Mouse (Mus musculus) layer of hippocampus, postnatal 36 days (tissue): ENCODE measurements around the gene Rreb1. TPM values are rescaled to one million over a fixed set of nuclear protein-coding genes. Genes with fewer than 3 reads are reported as not detected.

Experiments
- DNase-seq, 2 experiments: peaks; one replicate each; pipeline ENCODE4 v3.0.0; 2022
- total RNA-seq, 2 experiments: library from RNA; stranded (reverse); gene quantifications; 2 replicates each; pipeline ENCODE4 v1.2.3; 2021

The Rreb1 gene
- 10 to 100 TPM; 63.5 to 79.8 TPM for total RNA-seq

DNA sequence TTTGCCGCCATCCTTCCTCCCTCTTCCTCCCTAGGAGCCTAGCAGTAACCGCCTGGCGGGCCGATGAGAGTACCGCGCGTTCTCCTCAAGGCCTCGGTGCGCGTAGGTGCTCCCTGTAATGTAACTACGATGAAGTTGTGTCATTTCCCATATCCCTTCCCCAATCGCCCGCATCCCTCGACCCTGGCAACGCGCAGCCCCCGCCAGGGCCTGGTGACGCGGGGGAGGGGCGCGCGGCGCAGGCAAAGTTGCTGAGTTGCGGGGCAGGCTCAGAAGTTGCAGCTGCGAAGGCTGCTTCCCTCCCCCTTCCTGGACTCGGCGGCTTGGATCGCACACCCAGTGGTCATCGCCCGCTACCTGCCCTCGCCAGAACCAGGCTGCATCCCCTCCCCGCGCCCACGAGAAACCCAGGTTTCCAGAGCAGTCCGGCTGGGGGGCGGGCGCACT, at the start of gene Rreb1:
Rreb1 (plus strand) TSS at position 254 of the 447 bp plus-strand sequence.
- DNase-seq = peak; percentile 27 to 54

DNA sequence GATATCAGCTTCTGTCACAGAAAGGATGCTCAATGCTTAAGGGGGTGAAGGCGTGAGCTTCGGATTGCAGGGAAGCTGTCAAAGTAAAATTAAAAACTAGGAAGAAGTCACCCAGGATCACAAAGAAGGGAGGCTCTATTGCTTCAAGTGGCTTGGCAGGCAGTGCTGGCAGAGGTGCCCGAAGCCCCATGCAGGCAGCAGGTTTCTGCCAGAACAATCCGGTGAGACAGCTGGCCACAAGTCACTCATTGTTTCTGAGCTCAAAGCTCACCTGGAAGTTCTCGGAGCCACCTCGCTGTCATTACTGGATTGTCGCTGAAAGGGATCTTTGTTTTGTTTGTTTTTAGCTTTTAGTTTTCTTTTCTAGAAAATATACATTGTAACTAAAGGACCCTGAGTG, 49.6 kb upstream of the Rreb1 start:
- DNase-seq = no peak

DNA sequence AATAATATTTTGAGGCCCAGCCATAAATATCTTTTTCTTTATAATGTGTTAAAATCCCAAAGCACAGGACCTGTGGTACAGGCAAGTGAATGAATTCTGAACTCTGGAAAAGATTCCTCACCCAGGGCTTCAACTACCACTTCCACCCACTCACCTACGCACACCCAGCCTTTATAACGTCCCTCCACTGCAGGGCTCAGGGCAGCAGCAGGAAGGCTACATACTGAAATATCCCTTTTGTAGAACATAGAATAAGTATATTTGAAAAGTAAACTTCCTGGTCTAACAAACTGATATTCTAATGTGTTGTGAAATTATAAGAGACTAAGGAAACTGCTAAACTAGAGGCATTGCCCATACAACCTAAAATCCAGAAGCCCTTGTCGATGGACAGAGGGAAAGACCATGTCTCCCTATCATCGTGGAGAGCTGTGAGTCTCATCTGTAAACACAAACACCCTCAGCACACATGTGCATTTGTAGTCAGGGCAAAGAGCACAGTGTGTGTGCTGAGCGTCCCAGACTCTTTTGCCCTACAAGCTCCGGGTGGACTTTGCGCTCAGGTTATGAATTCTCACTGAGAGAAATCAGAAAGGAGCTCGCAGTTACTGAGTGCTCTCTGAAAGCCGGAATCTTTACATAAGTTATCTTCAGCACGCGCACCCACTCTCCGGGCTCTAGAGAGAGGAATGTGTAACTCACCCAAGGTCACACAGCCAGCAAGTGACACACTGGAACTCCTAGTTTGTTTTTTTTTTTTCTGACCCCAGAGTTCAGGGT, 46.1 kb upstream of the Rreb1 start:
- no peak for DNase-seq

DNA sequence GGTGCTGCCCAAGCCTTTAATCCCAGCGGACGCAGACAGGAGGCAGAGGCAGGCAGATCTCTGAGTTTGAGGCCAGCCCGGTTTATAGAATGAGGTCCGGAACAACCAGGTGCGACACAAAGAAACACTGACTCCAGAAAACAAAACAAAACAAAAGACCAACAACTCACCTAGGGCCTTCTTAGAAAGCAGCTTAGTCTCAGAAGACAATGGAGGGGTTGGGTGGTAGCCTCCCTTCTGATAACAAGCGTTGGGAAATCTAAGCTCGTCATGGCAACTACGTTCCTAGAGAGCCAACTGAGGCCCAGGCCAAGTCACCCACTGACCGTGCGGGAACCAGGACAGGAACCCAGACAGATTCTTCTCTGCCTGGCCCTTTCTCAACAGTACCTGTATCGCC, 43.7 kb upstream of the Rreb1 start:
- no peak for DNase-seq

DNA sequence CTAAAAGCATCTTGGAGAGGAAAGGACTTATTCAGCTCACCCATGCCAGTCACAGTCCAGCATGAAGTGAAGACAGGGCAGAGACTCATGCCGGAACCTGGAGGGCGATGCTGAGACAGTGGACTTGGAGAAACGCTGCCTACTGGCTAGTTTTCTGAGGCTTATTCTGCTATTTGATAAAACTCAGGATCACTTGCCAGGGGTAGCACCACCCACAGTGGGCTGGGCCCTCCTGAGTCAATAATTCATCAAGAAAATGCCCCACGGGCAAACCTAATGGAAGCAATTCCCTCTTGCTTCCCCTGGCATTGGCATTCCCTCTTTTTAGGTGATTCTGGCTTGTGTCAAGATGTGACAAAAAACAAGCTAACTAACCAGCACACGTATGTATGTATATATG, 38.1 kb upstream of the Rreb1 start:
- no peak for DNase-seq

DNA sequence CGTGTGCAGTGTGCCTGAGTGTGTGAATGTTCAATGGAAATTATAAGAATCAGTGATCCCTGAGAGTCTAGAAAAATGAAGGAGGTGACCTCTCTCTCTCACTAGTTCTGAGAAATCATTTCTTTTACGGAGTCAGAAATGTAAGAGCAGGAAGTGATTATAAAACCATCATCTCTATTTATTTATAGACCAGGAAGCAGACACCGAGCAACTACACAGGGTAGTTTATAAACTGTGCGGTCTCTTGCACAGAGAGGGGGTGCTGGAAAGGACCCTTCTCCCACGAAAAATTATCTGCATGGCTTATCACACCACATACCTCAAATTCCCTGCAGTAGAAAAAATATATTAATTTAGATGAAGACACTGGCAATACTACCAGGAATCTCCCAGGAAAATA, 37.4 kb upstream of the Rreb1 start:
- DNase-seq = no peak

DNA sequence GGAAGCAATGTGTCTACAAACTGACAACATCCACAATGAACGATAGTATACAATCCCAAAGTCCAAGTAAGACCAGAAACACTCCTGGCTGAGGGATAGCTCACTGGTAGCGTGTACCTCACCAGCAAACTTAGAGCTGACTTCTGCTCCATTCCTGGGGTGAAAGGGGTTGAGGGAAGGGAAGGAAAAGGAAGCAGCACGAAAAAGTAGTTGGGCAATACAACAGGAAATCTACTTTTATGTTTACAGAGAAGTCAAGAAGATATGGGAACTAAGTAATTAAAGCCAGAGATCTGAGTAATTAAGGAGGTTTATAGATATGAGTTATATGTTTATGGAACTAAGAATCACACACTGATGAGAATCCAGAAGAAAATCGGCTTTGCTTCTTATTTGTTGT, 36.0 kb upstream of the Rreb1 start:
- DNase-seq = no peak

DNA sequence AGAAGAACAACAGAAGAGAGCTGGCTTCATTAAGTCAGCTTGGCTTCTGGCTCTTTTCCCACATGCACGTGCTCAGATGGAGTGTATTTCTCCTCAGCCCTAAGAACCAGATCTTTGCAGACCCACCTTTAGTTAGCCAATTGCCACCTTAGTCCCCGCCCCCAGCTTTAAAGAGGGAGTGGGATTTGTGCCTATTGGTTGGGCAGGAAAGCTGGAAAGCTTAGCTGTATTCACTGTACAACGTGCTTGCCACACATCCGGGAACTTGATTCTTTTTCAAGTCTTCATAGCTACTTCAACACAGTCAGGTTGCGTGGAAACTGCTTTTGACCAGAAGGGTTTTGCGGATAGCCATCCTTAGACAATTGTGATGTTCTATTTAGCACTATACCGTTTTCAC, 30.7 kb upstream of the Rreb1 start:
- DNase-seq = no peak

DNA sequence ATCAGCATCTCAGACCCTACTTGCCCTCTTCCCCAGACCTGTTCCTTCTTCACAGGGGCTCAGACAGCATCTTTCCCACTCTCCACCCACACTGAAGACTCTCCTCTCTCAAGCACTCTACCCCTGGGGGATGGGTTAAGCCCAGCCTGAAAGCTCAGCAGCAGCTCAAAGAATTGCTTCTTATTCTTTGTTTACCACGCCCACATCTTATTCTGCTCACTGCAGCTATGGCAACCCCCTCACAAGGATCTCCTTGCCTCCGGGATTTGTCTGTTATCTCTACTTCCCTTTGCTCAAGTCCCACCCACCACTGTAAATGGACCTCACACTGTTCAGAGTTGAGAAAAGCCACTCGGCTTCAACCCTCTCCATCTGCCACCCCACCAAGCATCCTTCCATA, 28.7 kb upstream of the Rreb1 start:
- no peak for DNase-seq

DNA sequence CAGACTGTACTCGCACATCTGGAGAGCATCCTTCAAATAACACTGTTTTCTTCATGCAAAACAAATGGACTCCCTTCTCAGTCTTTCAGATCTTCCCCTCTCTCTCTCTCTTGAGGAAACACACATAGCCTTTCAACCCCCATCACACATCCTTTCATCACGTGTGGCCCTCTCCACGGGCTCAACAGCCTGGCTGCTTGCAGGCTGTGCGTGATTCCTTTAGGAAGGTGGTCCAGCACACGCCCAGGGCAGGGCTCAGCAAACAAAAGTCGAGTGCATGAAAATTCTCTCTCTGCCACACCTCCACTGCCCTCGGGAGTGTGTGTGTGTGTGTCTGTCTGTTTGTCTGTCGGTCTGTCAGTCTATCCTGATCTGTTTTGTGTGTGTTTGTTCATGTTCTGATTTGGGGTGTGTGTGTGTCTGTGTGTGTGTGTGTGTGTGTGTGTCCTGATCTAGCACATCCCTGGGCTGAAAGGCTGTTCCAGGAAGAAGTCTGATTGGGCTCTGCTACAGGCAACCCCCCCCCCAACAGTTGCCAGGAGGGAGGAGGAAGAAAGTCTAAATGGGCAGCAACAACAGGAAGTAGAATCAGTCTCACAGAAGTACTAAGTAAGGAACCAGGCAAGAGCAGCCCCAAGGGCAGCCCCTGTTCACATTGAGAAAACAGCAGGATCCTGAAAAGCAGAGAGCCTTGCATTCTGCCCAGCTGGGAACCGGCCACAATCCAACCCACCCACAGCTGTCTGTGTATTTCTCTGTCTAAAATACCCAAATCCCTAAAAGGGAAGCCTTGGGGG, 26.8 kb upstream of the Rreb1 start:
- DNase-seq = peak in 1 of 2 experiments; percentile 13

DNA sequence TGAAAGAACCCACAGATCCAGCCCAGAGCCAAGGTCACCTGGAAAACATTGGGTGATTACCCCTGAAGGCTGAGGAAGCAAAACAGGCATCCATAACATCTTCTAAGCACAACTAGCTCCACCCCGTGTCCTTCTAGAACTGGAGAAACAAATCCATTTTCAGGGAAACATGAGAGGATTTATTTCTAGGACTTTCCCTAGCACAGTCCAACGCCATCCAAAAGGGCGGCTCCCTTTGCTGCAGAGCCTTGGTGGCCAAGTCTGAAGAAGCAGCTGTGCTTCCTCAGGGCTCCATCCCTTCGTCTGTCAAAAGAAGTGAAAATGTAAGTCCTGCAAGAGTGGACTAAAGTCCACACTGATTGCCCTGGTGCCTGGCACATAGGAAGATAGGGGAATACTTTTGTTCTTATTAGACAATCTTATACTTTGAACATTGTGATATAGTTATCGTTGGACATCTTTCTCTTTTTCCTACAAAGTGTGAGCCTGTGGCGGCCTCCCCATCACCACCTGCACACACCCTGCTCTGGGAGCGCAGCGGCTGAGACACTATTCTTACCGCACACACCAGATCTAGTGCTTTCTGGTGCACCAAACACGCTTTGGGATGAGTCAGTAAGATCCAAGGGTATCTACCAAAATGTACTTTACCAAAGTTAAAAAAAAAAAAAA, 18.7 kb upstream of the Rreb1 start:
- DNase-seq = no peak

DNA sequence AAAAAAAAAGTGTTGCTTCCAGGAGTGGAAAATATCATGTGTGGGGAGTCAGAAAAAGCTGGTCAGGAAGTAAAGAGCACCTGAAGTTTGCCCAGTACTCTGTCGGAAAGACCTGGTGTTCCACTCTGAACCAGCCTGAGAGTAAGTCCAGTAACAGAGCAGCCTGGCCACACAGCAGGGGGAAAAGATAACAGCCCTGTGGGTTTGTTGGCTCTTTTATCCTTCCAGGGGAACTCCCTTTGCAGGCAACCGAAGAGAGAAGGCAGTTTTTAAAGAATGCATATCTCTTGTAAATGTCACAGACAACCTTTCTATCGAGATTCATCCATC, 18.2 kb upstream of the Rreb1 start:
- DNase-seq = no peak

DNA sequence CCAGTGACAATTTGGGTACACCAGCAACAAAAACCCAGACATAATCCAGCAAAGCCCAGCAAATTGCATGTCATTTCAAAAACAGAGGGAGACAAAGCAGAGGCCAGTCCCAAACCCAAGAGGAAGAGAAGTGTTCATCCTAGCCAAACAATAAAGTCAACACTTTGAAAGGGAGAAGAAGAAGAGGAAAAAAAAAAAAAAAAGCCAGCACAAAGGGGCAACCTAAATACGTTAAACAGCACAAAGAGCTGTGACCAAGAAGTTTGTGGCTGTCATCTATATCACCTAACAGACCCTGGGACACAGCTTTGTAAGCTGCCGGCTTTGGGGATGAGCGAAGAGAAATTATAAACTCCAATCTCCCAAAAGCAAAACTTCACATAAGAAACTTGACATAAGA, 17.8 kb upstream of the Rreb1 start:
- DNase-seq = no peak

DNA sequence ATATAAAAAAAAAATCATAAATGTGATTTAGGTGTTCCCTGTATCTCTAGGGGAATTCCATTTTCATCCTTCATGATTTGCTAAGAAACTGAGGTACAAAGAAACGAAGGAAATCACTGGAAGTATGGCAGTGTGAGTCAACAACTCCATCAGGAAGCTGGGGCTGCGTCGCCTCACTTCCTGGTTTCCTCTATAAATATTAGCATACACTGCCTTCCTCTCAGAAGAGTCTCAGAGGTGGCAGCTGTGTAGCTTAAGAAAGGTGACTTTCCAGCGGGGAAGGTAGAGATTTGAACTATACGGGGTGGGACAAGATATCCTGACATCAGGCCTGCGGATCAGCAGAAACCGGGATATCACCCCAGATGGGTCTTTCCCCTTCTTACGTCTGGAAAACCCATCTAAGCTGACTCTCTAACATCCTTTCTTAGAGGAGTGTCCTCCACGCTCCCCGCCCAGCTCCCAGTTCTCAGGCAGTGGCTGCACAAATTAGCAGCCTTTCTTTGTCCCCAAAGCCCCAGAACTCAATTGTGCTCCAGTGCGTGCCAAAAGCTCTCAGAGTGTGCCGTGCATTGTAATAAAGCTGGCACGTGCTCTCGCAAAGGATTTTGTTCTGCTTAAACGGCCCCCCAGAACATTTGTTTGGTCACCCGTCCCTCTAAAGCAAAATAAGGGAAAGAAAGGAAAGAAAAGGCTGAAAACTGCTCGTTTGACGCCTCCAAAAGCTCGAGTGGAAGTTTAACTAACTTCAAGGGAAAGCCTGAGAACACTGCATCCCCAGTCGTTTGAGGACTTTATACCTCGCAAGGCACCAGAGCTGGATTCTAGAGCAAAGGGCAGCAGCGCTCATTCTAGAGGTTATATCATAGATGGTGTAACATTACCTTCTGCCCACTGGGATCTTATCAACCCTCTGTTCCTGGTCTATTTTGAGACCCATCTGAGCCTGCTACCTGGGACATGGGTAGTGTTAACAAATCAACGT, 17.0 kb upstream of the Rreb1 start:
- peak in 1 of 2 experiments; percentile 18 for DNase-seq

DNA sequence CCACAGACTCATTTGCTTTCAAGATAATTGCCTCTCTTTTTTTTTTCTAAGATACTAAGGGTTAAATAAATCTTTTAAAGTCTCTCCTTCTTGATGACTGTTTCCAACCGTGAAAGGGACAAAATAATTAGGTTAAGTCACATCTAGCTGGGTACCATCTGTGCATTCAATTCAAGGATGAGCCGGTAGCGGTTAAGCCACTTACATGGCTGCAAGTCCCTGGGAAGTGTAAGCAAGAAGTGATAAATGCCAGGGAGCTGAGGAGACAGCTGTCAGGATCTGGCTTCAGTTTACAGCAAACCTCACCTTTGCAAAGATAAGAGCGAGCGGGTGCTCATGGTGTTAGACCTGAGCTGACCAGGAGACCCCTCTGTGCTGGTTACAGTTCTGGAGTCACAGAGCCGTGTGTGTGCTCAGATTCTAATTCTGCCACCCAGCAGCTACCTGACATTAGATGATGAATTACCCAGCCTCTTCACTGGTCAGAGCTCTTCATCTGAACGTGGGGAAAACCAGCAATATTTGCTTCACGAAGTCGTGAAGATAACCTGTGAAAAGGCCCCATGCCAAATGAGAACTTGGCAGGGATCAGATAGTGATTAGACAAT, 14.3 kb upstream of the Rreb1 start:
- no peak for DNase-seq

DNA sequence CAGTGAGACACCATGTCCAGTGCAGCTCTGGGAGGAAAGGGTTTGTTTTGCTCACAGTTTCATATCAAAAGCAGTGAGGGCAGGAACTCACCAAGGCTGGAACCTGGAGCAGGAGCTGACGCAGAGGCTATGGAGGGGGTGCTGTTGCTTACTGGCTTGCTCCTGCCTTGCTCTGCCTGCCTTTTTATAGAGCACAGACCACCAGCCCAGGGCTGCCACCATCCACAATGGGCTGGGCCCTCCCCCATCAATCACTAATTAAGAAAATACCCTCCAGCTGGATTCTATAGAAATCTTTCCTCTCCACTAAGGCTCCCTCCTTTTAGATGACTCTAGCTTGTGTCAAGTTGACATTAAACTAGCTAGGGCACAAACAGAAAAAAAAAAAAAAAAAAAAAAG, 8.4 kb upstream of the Rreb1 start:
- no peak for DNase-seq

DNA sequence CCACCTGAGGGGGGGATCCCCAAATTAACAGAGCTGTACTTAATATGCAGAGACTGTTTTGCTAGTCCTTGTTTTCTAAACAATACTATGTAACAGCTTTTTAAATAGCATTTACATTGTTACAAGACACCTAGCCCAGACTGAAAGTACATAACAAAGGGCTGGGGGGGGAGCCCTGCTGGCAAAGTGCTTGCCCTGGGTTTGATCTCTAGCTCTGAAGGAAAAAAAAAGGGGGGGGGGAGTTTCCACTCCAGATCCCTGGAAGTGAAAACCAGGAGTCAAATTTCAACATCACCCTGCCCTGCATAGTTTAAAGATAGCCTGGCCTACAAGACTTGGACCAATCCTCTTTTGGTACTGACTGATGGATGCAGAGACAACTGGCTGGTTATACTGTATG, 4.7 kb upstream of the Rreb1 start:
- no peak for DNase-seq

DNA sequence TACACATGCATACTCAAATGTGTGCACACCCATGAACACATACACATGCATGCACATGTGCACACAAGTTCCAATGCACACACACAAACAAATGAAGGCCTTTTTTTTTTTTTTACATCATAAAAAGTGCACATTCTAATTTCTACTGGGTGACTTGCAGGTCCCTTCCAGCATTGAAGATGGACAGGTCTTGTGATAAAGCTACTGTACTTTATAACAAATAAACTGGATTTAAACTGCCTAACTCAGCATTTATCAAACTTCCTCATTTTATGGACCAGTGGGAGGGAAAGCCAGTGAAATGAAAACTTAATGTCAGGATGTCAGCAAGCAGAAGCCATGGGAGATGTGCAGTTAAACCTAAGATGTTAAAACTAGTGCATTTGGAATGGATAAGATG, 1.5 kb upstream of the Rreb1 start:
- no peak for DNase-seq

DNA sequence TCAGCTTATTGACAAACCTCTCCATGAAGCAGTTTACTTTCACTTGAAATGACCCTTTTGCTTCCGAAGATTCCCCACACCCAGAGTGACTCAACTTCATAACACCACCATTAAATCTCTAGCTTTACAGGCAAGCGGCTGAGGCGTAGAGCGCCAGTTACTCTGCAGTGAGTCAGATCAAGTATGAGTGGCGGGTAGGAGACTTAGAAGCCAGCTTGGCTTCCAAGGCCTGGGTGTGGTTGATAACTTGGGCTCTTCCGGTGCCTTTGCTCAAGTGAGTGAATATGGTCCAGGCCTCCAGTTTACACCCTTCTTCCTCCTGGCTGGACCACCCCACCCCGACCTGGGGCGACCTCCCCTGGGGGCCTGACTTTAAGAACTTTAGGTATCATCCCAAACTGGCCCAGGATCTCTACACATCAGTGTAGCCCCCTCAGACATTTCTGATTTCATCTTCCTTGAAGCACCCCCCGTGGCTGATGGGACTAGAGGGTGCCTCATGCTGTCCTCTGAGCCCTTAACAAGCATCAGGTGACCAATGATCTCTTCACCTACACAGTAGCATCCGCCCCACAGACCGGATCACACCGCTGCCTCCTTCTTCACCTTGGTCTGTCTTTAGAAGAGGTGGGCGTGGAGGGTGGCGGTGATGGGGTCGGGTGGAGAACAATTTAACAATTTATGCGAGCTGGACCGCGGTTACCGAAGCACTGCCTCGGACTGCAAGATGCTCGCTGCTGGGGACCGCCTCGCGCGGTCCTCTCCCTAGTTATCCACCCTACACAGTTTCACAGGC, 651 bp upstream of the Rreb1 start:
- DNase-seq = no peak

DNA sequence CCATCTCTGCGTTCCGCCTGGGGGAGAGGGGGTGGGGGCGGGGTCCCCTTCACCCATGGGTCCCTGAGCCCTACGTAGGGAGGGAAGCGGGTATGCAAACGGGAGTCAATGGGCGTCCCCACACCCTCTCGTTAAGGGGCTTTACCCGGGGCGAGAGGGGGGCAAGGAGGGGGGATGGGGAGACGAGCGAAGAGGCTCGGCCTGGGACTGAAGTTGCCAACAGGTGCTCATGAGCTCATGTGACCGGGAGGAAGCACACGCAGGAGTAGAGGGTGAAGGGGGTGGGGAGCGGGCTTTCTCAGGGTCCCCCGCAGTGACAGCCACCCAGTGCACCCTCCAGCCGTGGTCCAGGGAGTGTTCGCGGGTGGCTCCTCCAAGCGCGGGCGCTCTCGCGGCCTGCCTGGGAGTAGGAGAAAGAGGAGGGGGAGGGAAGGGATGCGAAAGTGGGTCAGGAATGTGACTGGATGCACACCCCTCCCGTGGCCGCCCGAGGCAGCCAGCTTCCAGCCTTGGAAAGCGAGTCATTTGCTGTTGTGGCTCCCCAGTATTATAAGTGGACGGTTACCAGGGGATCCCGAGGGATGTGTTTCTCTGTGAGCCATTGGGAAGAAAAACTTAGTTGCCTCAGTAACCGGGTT, 513 bp downstream of the Rreb1 start:
- DNase-seq = peak in 1 of 2 experiments; percentile 29
